ENCODE assay signal across 9 mouse cellular contexts in the genomic region with DNA sequence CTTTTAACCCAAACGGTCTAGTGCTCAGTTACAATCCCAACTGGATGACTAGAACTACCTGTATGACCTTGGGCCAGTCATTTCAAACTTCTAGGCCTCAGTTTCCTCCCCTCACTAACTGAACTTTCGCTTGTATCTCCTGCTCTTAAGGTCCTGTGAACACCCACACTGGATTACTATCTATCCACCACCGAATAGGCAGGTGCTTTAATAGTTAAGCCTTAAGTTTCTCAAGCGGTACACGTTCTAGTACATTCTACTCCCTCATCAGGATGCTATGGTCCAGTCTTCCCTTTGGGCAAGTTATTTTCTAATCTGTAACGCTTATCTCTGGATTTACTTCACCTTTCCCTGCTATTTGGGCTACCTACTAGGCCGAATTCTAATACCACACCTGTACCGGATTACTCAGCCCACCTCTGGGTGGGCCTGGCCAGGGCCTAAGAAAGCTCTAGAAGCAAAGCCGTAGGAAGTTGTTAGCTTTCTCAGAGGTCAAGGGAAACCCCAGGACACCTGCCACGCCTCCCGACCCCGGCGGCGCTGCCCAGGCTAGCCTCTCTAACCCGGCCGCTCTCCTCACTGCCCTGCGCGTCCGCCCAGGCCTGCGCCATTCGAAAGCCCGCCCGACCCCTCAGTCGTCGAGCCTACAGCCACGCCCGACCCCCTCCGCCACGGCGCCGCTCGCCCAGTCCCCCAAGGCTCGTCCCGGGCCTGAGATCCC. TPM values are rescaled to one million over a fixed set of nuclear protein-coding genes. Genes with fewer than 3 reads are reported as not detected.
DNase-seq lines count a peak whose midpoint lies in the region; ATAC-seq and TF ChIP-seq lines count a peak whose summit lies in the region.
"Had no signal": no experiment of that assay in that cellular context is flagged by ENCODE, and none has a peak within 500 bp of the region (broad histone marks: within the 10 kb centered on the region; RNA-seq: fewer than 3 reads in every experiment).

No protein-coding gene starts in this region.

- H3K79me2 ChIP-seq in macrophage (ENCODE audit: inconsistent target), result peaks cover 53% of the 10 kb centered on the region

- DNase-seq in lung, embryonic 14.5 days, result peak; percentile 8
- DNase-seq in lung, postnatal 10 days, result no peak
- no peak for DNase-seq in Muller cell, postnatal 12 days (ENCODE audit: inconsistent ontology term)
- no peak for DNase-seq in urinary bladder, adult 2 months (ENCODE audit: low spot score)
- no peak for DNase-seq in left cerebral cortex, adult 9 months (ENCODE audit: low spot score in 2 of 2)

- peak overlapping the region; percentile 95 for H3K9ac ChIP-seq in lung, embryonic 14.5 days
- H3K9ac ChIP-seq in hindbrain, embryonic 15.5 days, result peak overlapping the region; percentile 92

- peak overlapping the region; percentile 86 for H3K4me3 ChIP-seq in lung, embryonic 14.5 days (ENCODE audit: low read depth, low read length)
- H3K4me3 ChIP-seq in hindbrain, embryonic 15.5 days, result peak overlapping the region; percentile 77
- H3K4me3 ChIP-seq in macrophage (ENCODE audit: inconsistent target), result peak overlapping the region; percentile 84

- H3K9me3 ChIP-seq in lung, embryonic 14.5 days (ENCODE audit: low read depth, low read length), result no peaks in the 10 kb centered on the region
- no peaks in the 10 kb centered on the region for H3K9me3 ChIP-seq in hindbrain, embryonic 15.5 days

- peak overlapping the region; percentile 90 for H3K27ac ChIP-seq in lung, embryonic 14.5 days (ENCODE audit: low read depth)
- peak overlapping the region; percentile 90 for H3K27ac ChIP-seq in hindbrain, embryonic 15.5 days (replicated peaks)
- H3K27ac ChIP-seq in macrophage, result peak overlapping the region; percentile 67

- WGBS in lung, embryonic 14.5 days, result under 1% methylated on average over 34 of the region's 34 CpGs
- WGBS in hindbrain, embryonic 15.5 days, result 2% methylated on average over 34 of the region's 34 CpGs
- 1% methylated on average over 34 of the region's 34 CpGs for WGBS in macrophage (ENCODE audit: missing documents)

- TF ChIP-seq CTCF in lung, embryonic 14.5 days (IDR thresholded peaks at IDR 0.05; ENCODE audit: low read depth), result no peak

- ATAC-seq in lung, embryonic 14.5 days (ENCODE audit: insufficient read depth), result peak; percentile 75
- peak; percentile 5; the same call in 1 of the 2 replicates for ATAC-seq in common myeloid progenitor, adult 5-6 weeks (replicated peaks; ENCODE audit: low read depth, poor library complexity, severe bottlenecking)
- peak; percentile 74 for ATAC-seq in hindbrain, embryonic 15.5 days (ENCODE audit: low FRiP score, low read depth)

- H3K27me3 ChIP-seq in lung, embryonic 14.5 days (ENCODE audit: insufficient read depth, low read length), result no peaks in the 10 kb centered on the region
- H3K27me3 ChIP-seq in hindbrain, embryonic 15.5 days, result no peaks in the 10 kb centered on the region

- peaks cover 4% of the 10 kb centered on the region; the same call in 1 of the 2 replicates for H3K36me3 ChIP-seq in lung, embryonic 14.5 days (ENCODE audit: insufficient read depth)
- H3K36me3 ChIP-seq in hindbrain, embryonic 15.5 days, result no peaks in the 10 kb centered on the region
- H3K36me3 ChIP-seq in macrophage (ENCODE audit: inconsistent target), result no peaks in the 10 kb centered on the region

- peaks cover 14% of the 10 kb centered on the region for H3K4me1 ChIP-seq in lung, embryonic 14.5 days (ENCODE audit: insufficient read depth)
- H3K4me1 ChIP-seq in hindbrain, embryonic 15.5 days (replicated peaks), result peaks cover 35% of the 10 kb centered on the region

- H3K4me2 ChIP-seq in lung, embryonic 14.5 days, result peak overlapping the region; percentile 86
- H3K4me2 ChIP-seq in hindbrain, embryonic 15.5 days, result peak overlapping the region; percentile 82

RNA-seq across cellular contexts. Expression of gene Canx, which starts 0.6 kb away (rescaled TPM):
- polyA plus RNA-seq in lung, embryonic 14.5 days (2014; fragmentation: Nextera tagmentation; extraction: Ambion mirVana), result 269 and 282 TPM in 2 replicates
- 1,004 and 1,241 TPM in 2 replicates for total RNA-seq in common myeloid progenitor, adult 5-6 weeks (2017)
- 281 and 284 TPM in 2 replicates for polyA plus RNA-seq in hindbrain, embryonic 15.5 days (2015; fragmentation: Nextera tagmentation; extraction: Ambion mirVana)
- total RNA-seq in macrophage (2018; cell fraction: chromatin; rRNA removed), result 100 to 1,000 TPM in 24 of 26 experiments, 10 to 100 TPM in 2; 86.0 to 180 (median 131) TPM
- total RNA-seq in macrophage (2018; cell fraction: cytosol; rRNA removed), result 100 to 1,000 TPM; 290 to 579 (median 440) TPM
- 100 to 1,000 TPM; 153 to 807 (median 584) TPM for total RNA-seq in macrophage (2018; cell fraction: nucleus; rRNA removed)
- 353 to 731 TPM (median 370 TPM) in 3 replicates for polyA plus RNA-seq in macrophage (2018)
- polyA plus RNA-seq in urinary bladder, adult 2 months (2012; rRNA removed), result 177 and 247 TPM in 2 replicates

RNA-seq across cellular contexts. Expression of gene Cby3, which starts 29.4 kb away (rescaled TPM):
- polyA plus RNA-seq in lung, embryonic 14.5 days (2014; fragmentation: Nextera tagmentation; extraction: Ambion mirVana), result 0.37 and 0.66 TPM in 2 replicates
- not detected in 2 replicates for total RNA-seq in common myeloid progenitor, adult 5-6 weeks (2017)
- polyA plus RNA-seq in hindbrain, embryonic 15.5 days (2015; fragmentation: Nextera tagmentation; extraction: Ambion mirVana), result 1.1 and 1.8 TPM in 2 replicates
- not detected for total RNA-seq in macrophage (2018; cell fraction: chromatin; rRNA removed)
- not detected for total RNA-seq in macrophage (2018; cell fraction: cytosol; rRNA removed)
- not detected for total RNA-seq in macrophage (2018; cell fraction: nucleus; rRNA removed)
- polyA plus RNA-seq in macrophage (2018), result not detected in 3 replicates
- 0.12 and 0.25 TPM in 2 replicates for polyA plus RNA-seq in urinary bladder, adult 2 months (2012; rRNA removed)
- total RNA-seq: heart, adult 18-20 months had no signal

RNA-seq across cellular contexts. Expression of gene Maml1, which starts 32.8 kb away (rescaled TPM):
- polyA plus RNA-seq in lung, embryonic 14.5 days (2014; fragmentation: Nextera tagmentation; extraction: Ambion mirVana), result 11.1 and 11.5 TPM in 2 replicates
- 6.4 and 9.0 TPM in 2 replicates for total RNA-seq in common myeloid progenitor, adult 5-6 weeks (2017)
- polyA plus RNA-seq in hindbrain, embryonic 15.5 days (2015; fragmentation: Nextera tagmentation; extraction: Ambion mirVana), result 3.2 and 3.6 TPM in 2 replicates
- 10 to 100 TPM; 15.2 to 34.3 (median 22.0) TPM for total RNA-seq in macrophage (2018; cell fraction: chromatin; rRNA removed)
- 10 to 100 TPM; 13.2 to 25.2 (median 20.7) TPM for total RNA-seq in macrophage (2018; cell fraction: cytosol; rRNA removed)
- 10 to 100 TPM; 18.2 to 33.5 (median 26.4) TPM for total RNA-seq in macrophage (2018; cell fraction: nucleus; rRNA removed)
- polyA plus RNA-seq in macrophage (2018), result 9.9 to 14.8 TPM (median 12.5 TPM) in 3 replicates
- polyA plus RNA-seq in urinary bladder, adult 2 months (2012; rRNA removed), result 12.2 and 15.2 TPM in 2 replicates

RNA-seq across cellular contexts. Expression of gene Hnrnph1, which starts 51.9 kb away (rescaled TPM):
- 573 and 582 TPM in 2 replicates for polyA plus RNA-seq in lung, embryonic 14.5 days (2014; fragmentation: Nextera tagmentation; extraction: Ambion mirVana)
- total RNA-seq in common myeloid progenitor, adult 5-6 weeks (2017), result 987 and 1,045 TPM in 2 replicates
- 418 and 450 TPM in 2 replicates for polyA plus RNA-seq in hindbrain, embryonic 15.5 days (2015; fragmentation: Nextera tagmentation; extraction: Ambion mirVana)
- total RNA-seq in macrophage (2018; cell fraction: chromatin; rRNA removed), result 1,000 to 10,000 TPM in 10 of 26 experiments, 100 to 1,000 TPM in 16; 605 to 1,348 (median 957) TPM
- total RNA-seq in macrophage (2018; cell fraction: cytosol; rRNA removed), result 10 to 100 TPM; 37.2 to 89.7 (median 55.3) TPM
- total RNA-seq in macrophage (2018; cell fraction: nucleus; rRNA removed), result 1,000 to 10,000 TPM in 1 of 26 experiments, 100 to 1,000 TPM in 25; 343 to 1,018 (median 635) TPM
- polyA plus RNA-seq in macrophage (2018), result 98.4 to 136 TPM (median 136 TPM) in 3 replicates
- 251 and 299 TPM in 2 replicates for polyA plus RNA-seq in urinary bladder, adult 2 months (2012; rRNA removed)

Comparison
In these comparisons a context has a peak if more than half of its experiments do, and no peak if none do; other contexts are left out.
1. ATAC-seq: peak in every context shown above with its lines; median percentile 75 in lung, embryonic 14.5 days; 74 in hindbrain, embryonic 15.5 days; 5 in common myeloid progenitor, adult 5-6 weeks.